Mouse (Mus musculus): ENCODE data around the gene Pik3r1. TPM values are rescaled to one million over a fixed set of nuclear protein-coding genes. Genes with fewer than 3 reads are reported as not detected.

The Pik3r1 gene
- polyA plus RNA-seq, 1 experiment from 2014 or later, result 46.8 TPM

GRCm38 (mm10) chr13:101634420-101634819, 133.6 kb downstream of the Pik3r1 start:
- no peaks in the 10 kb centered on the region for H3K36me3 ChIP-seq
- ATAC-seq (ENCODE audit: low FRiP score), result no peak
- H3K4me1 ChIP-seq (replicated peaks), result peaks cover 5% of the 10 kb centered on the region; the same call in 1 of the 2 replicates
- no peak overlapping the region for H3K4me3 ChIP-seq
- no peaks in the 10 kb centered on the region for H3K9me3 ChIP-seq
- H3K27ac ChIP-seq, result no peak overlapping the region
- no peak overlapping the region for H3K9ac ChIP-seq
- no peak overlapping the region for H3K4me2 ChIP-seq
- H3K27me3 ChIP-seq, result no peaks in the 10 kb centered on the region

GRCm38 (mm10) chr13:101633620-101634019, 134.4 kb downstream of the Pik3r1 start:
- Histone ChIP-seq H3K4me2 (no peak overlapping the region), H3K36me3 (no peaks in the 10 kb centered on the region), H3K9ac (no peak overlapping the region), H3K27ac (no peak overlapping the region), H3K9me3 (no peaks in the 10 kb centered on the region), H3K4me3 (no peak overlapping the region), H3K4me1 (replicated peaks) (peaks cover 5% of the 10 kb centered on the region; the same call in 1 of the 2 replicates), H3K27me3 (no peaks in the 10 kb centered on the region)
- ATAC-seq (ENCODE audit: low FRiP score), result no peak

- no peak for ATAC-seq (ENCODE audit: low FRiP score)
Observed at GRCm38 (mm10) chr13:101632771-101633170, 135.2 kb downstream of the Pik3r1 start.

GRCm38 (mm10) chr13:101631561-101631960, 136.5 kb downstream of the Pik3r1 start:
- Histone ChIP-seq H3K4me2 (no peak overlapping the region), H3K36me3 (no peaks in the 10 kb centered on the region), H3K4me3 (no peak overlapping the region), H3K27ac (no peak overlapping the region), H3K9ac (no peak overlapping the region), H3K4me1 (replicated peaks) (peaks cover 5% of the 10 kb centered on the region; the same call in 1 of the 2 replicates), H3K27me3 (no peaks in the 10 kb centered on the region), H3K9me3 (no peaks in the 10 kb centered on the region)
- 35% methylated on average over 7 of the region's 7 CpGs for WGBS
- ATAC-seq (ENCODE audit: low FRiP score), result no peak

More at GRCm38 (mm10) chr13:101632771-101633170, 135.2 kb downstream of the Pik3r1 start:
- Histone ChIP-seq H3K9ac (no peak overlapping the region), H3K4me2 (no peak overlapping the region), H3K27ac (no peak overlapping the region), H3K4me1 (replicated peaks) (peaks cover 5% of the 10 kb centered on the region; the same call in 1 of the 2 replicates), H3K36me3 (no peaks in the 10 kb centered on the region), H3K27me3 (no peaks in the 10 kb centered on the region), H3K9me3 (no peaks in the 10 kb centered on the region), H3K4me3 (no peak overlapping the region)
- WGBS, result 80% methylated on average over 4 of the region's 4 CpGs
